Mouse (Mus musculus): Measurements from ENCODE around the gene Cldn8. TPM values are rescaled to one million over a fixed set of nuclear protein-coding genes. Genes with fewer than 3 reads are reported as not detected.

The Cldn8 gene
- 210 and 219 TPM in 2 replicates for polyA plus RNA-seq (2015; fragmentation: Nextera tagmentation; extraction: Ambion mirVana)

GRCm38 (mm10) chr16:88563045-88563913, at the start of gene Cldn8:
TSS of gene Cldn8 (minus strand) at chr16:88563183.
- peak within 1 kb of the TSS; percentile 34; the same call in 1 of the 2 replicates for H3K4me2 ChIP-seq (ENCODE audit: low read length)
- no peak for TF ChIP-seq CTCF (IDR thresholded peaks at IDR 0.05; ENCODE audit: low read depth)
- no peaks in the 10 kb centered on the region for H3K36me3 ChIP-seq (ENCODE audit: insufficient read depth, low read length)
- H3K4me1 ChIP-seq (replicated peaks; ENCODE audit: insufficient read depth, low read length), result no peaks in the 10 kb centered on the region
- no peaks in the 10 kb centered on the region for H3K9me3 ChIP-seq (replicated peaks; ENCODE audit: low read length)
- peak; percentile 83 for ATAC-seq (replicated peaks; ENCODE audit: low FRiP score, low read depth)
- no peaks in the 10 kb centered on the region for H3K27me3 ChIP-seq (ENCODE audit: insufficient read depth, low read length)
- peak within 1 kb of the TSS; percentile 58 for H3K9ac ChIP-seq (ENCODE audit: low read depth, low read length)
- peak within 1 kb of the TSS; percentile 36 for H3K4me3 ChIP-seq (replicated peaks; ENCODE audit: low read depth, low read length)
- 65% methylated on average over 6 of the region's 6 CpGs for WGBS
- H3K27ac ChIP-seq, result peak within 1 kb of the TSS; percentile 83
- DNase-seq (ENCODE audit: low spot score), result peak; percentile 12

DNA sequence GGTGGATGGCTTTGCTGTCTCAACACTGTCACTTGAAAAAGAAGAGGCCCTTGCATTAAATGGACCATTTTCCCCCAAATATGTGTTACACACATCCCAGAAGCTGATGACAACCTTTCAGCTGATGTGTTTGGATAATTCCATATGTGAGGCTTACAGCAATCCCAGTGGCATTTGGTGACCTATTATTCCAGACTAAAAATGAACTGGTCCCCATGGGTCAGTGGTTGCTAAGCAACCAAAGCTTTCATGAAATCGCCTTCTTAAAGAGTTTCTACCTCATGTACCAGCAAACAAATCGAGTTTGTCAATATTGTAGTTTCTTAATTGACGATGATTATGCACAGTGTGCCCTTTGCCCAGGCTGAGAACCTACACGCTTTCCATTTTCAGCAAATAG, 49.7 kb upstream of the Cldn8 start:
- Histone ChIP-seq H3K4me2 (ENCODE audit: low read length) (no peak overlapping the region), H3K4me3 (replicated peaks; ENCODE audit: low read depth, low read length) (no peak overlapping the region), H3K9ac (ENCODE audit: low read depth, low read length) (no peak overlapping the region), H3K36me3 (ENCODE audit: insufficient read depth, low read length) (no peaks in the 10 kb centered on the region), H3K4me1 (replicated peaks; ENCODE audit: insufficient read depth, low read length) (no peaks in the 10 kb centered on the region), H3K27me3 (ENCODE audit: insufficient read depth, low read length) (no peaks in the 10 kb centered on the region), H3K9me3 (replicated peaks; ENCODE audit: low read length) (no peaks in the 10 kb centered on the region), H3K27ac (no peak overlapping the region)
- WGBS, result 82% methylated on average over 4 of the region's 4 CpGs
- no peak for TF ChIP-seq CTCF (IDR thresholded peaks at IDR 0.05; ENCODE audit: low read depth)
- ATAC-seq (replicated peaks; ENCODE audit: low FRiP score, low read depth), result no peak
- DNase-seq (ENCODE audit: low spot score), result no peak

DNA sequence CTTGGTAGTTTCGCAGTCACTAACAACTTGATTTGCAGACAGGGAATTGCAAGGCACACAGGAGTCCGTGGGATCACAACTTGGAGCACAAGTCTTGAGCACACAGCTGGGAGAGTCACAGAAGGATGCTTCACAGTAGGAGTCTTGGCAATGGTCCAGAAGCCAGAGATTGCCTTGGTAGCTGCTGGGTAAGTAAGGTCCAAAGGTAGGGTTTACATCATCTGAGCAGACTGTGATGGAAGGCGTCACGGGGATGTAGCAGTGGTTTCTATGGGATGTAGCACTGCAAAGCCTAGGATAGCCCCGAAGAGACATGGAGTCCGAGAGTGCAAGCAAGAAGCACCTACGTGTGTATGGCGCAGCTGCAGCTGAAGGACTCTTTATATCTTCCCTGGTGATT, 48.9 kb upstream of the Cldn8 start, which contains the start of gene Krtap24-1:
Gene Krtap24-1 (minus strand): TSS at position 358 of the 400 bp plus-strand sequence.
- WGBS, result 92% methylated on average over 8 of the region's 8 CpGs
- DNase-seq (ENCODE audit: low spot score) (no peak), ATAC-seq (replicated peaks; ENCODE audit: low FRiP score, low read depth) (0 out of 2 replicates have a peak, but pooled peaks have one; percentile 49)
- Histone ChIP-seq H3K27ac (no peak within 1 kb of the TSS), H3K4me3 (replicated peaks; ENCODE audit: low read depth, low read length) (no peak within 1 kb of the TSS), H3K36me3 (ENCODE audit: insufficient read depth, low read length) (no peaks in the 10 kb centered on the region), H3K27me3 (ENCODE audit: insufficient read depth, low read length) (no peaks in the 10 kb centered on the region), H3K4me1 (replicated peaks; ENCODE audit: insufficient read depth, low read length) (no peaks in the 10 kb centered on the region), H3K9me3 (replicated peaks; ENCODE audit: low read length) (no peaks in the 10 kb centered on the region), H3K9ac (ENCODE audit: low read depth, low read length) (no peak within 1 kb of the TSS), H3K4me2 (ENCODE audit: low read length) (no peak within 1 kb of the TSS)
- no peak for TF ChIP-seq CTCF (IDR thresholded peaks at IDR 0.05; ENCODE audit: low read depth)

DNA sequence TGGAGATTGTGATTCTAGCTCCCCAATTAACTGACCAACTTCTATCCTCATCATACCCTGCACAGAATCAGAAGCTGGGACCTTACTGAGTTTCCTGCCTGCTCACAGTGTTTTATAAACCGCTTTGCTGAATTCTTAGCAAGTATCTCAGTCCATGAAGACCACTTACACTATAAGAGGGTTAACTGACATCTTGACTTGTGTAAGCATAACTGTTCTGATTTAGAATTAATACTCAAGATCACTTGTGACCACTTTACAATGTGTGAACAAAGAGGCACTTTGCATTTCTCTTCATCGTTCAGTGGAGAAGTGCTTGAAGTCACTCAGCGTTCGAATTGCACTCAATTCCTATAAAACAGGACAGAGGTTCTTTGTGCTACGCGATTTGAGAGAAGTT, 41.6 kb upstream of the Cldn8 start:
- Histone ChIP-seq H3K27ac (no peak overlapping the region), H3K4me3 (replicated peaks; ENCODE audit: low read depth, low read length) (no peak overlapping the region), H3K4me1 (replicated peaks; ENCODE audit: insufficient read depth, low read length) (no peaks in the 10 kb centered on the region), H3K9ac (ENCODE audit: low read depth, low read length) (no peak overlapping the region), H3K36me3 (ENCODE audit: insufficient read depth, low read length) (no peaks in the 10 kb centered on the region), H3K9me3 (replicated peaks; ENCODE audit: low read length) (no peaks in the 10 kb centered on the region), H3K27me3 (ENCODE audit: insufficient read depth, low read length) (no peaks in the 10 kb centered on the region), H3K4me2 (ENCODE audit: low read length) (no peak overlapping the region)
- DNase-seq (ENCODE audit: low spot score) (no peak), ATAC-seq (replicated peaks; ENCODE audit: low FRiP score, low read depth) (no peak)
- TF ChIP-seq CTCF (IDR thresholded peaks at IDR 0.05; ENCODE audit: low read depth), result no peak
- 84% methylated on average over 6 of the region's 6 CpGs for WGBS

GRCm38 (mm10) chr16:88602464-88602863, 39.5 kb upstream of the Cldn8 start:
- Histone ChIP-seq H3K36me3 (ENCODE audit: insufficient read depth, low read length) (no peaks in the 10 kb centered on the region), H3K4me2 (ENCODE audit: low read length) (no peak overlapping the region), H3K27ac (no peak overlapping the region), H3K9me3 (replicated peaks; ENCODE audit: low read length) (no peaks in the 10 kb centered on the region), H3K4me3 (replicated peaks; ENCODE audit: low read depth, low read length) (no peak overlapping the region), H3K4me1 (replicated peaks; ENCODE audit: insufficient read depth, low read length) (no peaks in the 10 kb centered on the region), H3K27me3 (ENCODE audit: insufficient read depth, low read length) (no peaks in the 10 kb centered on the region), H3K9ac (ENCODE audit: low read depth, low read length) (no peak overlapping the region)
- no peak for TF ChIP-seq CTCF (IDR thresholded peaks at IDR 0.05; ENCODE audit: low read depth)
- 86% methylated on average over 1 of the region's 1 CpGs for WGBS
- ATAC-seq (replicated peaks; ENCODE audit: low FRiP score, low read depth), result no peak
- DNase-seq (ENCODE audit: low spot score), result no peak

GRCm38 (mm10) chr16:88600303-88600702, 37.3 kb upstream of the Cldn8 start:
- H3K36me3 ChIP-seq (ENCODE audit: insufficient read depth, low read length), result no peaks in the 10 kb centered on the region
- H3K4me1 ChIP-seq (replicated peaks; ENCODE audit: insufficient read depth, low read length), result no peaks in the 10 kb centered on the region
- H3K27ac ChIP-seq, result no peak overlapping the region
- H3K9me3 ChIP-seq (replicated peaks; ENCODE audit: low read length), result no peaks in the 10 kb centered on the region
- H3K4me3 ChIP-seq (replicated peaks; ENCODE audit: low read depth, low read length), result no peak overlapping the region
- 36% methylated on average over 8 of the region's 8 CpGs for WGBS
- no peaks in the 10 kb centered on the region for H3K27me3 ChIP-seq (ENCODE audit: insufficient read depth, low read length)
- no peak for TF ChIP-seq CTCF (IDR thresholded peaks at IDR 0.05; ENCODE audit: low read depth)
- no peak overlapping the region for H3K9ac ChIP-seq (ENCODE audit: low read depth, low read length)
- DNase-seq (ENCODE audit: low spot score) (no peak), ATAC-seq (replicated peaks; ENCODE audit: low FRiP score, low read depth) (no peak)
- H3K4me2 ChIP-seq (ENCODE audit: low read length), result peak overlapping the region; percentile 34; the same call in 1 of the 2 replicates

Data from kidney, postnatal 0 days (tissue).